Comparison of ENCODE assay signal across 8 mouse cellular contexts in the genomic region with DNA sequence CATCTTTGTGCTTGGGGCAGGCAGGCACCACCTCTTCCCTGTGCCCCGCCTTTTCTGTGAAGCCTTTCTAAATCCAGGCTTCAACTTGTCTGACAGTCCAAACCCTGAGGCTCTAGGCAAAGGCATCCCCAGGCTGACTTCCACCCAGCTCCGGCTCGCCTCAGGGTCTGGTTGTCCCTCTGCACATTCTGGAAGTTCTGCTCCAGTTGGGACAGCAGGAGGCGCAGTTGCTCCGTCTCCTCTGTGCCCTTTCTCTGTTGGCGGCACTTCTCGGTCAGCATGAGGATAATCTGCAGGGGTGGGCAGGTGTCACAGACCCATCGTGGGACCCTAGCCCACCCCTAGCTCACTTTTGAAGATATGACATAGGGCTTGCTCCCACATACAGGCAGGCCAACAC. TPM values are rescaled to one million over a fixed set of nuclear protein-coding genes. Genes with fewer than 3 reads are reported as not detected.
DNase-seq lines count a peak whose midpoint lies in the region; TF ChIP-seq lines count a peak whose summit lies in the region.
"Had no signal": no experiment of that assay in that cellular context is flagged by ENCODE, and none has a peak within 500 bp of the region (broad histone marks: within the 10 kb centered on the region; RNA-seq: fewer than 3 reads in every experiment).

No protein-coding gene starts in this region.

- no peak overlapping the region for H3K4me3 ChIP-seq in bone marrow macrophage, adult 2 months (ENCODE audit: insufficient read depth, low read length)
- H3K4me3 ChIP-seq: heart, embryonic 13.5 days had no signal

- no peak overlapping the region for H3K27ac ChIP-seq in bone marrow macrophage, adult 2 months (ENCODE audit: insufficient read depth, low read depth, low read length)
- H3K27ac ChIP-seq: heart, embryonic 13.5 days had no signal

- peaks cover 8% of the 10 kb centered on the region for H3K4me1 ChIP-seq in bone marrow macrophage, adult 2 months (ENCODE audit: control insufficient read depth, insufficient read depth, low read length)

- DNase-seq in right cerebral cortex, adult 18-20 months: peak; percentile 58
- DNase-seq in right cerebral cortex, postnatal 36 days (ENCODE audit: low spot score in 2 of 2): no peak
- peak; percentile 38 to 74 for DNase-seq in frontal cortex, adult 2 months (ENCODE audit: extremely low spot score in 1 of 2, low spot score in 1 of 2)
- DNase-seq in kidney, postnatal 14 days: peak; percentile 76
- DNase-seq in lung, postnatal 14 days: peak; percentile 84
- DNase-seq in spleen, postnatal 10 days (ENCODE audit: low spot score in 2 of 2): peak; percentile 29 to 69

- no peak for TF ChIP-seq POLR2A in bone marrow macrophage, adult 2 months (IDR thresholded peaks at IDR 0.05; ENCODE audit: borderline replicate concordance, low read depth, low read length)

- TF ChIP-seq CTCF in bone marrow macrophage, adult 2 months (IDR thresholded peaks at IDR 0.05; ENCODE audit: low read depth, low read length): peak; percentile 47; the same call in 1 of the 2 replicates

RNA-seq across cellular contexts. Expression of a gene that starts 3.5 kb away (rescaled TPM):
- 3.2 and 5.5 TPM in 2 replicates for polyA plus RNA-seq in bone marrow macrophage, adult 2 months (2012; ENCODE audit: insufficient read depth, insufficient read length, missing spikeins)
- polyA plus RNA-seq in frontal cortex, adult 2 months (2012; rRNA removed): 7.9 and 8.9 TPM in 2 replicates

RNA-seq across cellular contexts. Expression of a gene that starts 3.7 kb away (rescaled TPM):
- polyA plus RNA-seq in bone marrow macrophage, adult 2 months (2012; ENCODE audit: insufficient read depth, insufficient read length, missing spikeins): not detected in 2 replicates
- polyA plus RNA-seq in frontal cortex, adult 2 months (2012; rRNA removed): 1.7 and 1.9 TPM in 2 replicates

RNA-seq across cellular contexts. Expression of a gene that starts 5.1 kb away (rescaled TPM):
- not detected in 2 replicates for polyA plus RNA-seq in bone marrow macrophage, adult 2 months (2012; ENCODE audit: insufficient read depth, insufficient read length, missing spikeins)
- polyA plus RNA-seq in frontal cortex, adult 2 months (2012; rRNA removed): 1.8 and 4.8 TPM in 2 replicates

RNA-seq across cellular contexts. Expression of a gene that starts 22.1 kb away (rescaled TPM):
- 32.1 and 33.9 TPM in 2 replicates for polyA plus RNA-seq in bone marrow macrophage, adult 2 months (2012; ENCODE audit: insufficient read depth, insufficient read length, missing spikeins)
- 60.0 and 69.0 TPM in 2 replicates for polyA plus RNA-seq in frontal cortex, adult 2 months (2012; rRNA removed)

RNA-seq across cellular contexts. Expression of a gene that starts 38.3 kb away (rescaled TPM):
- not detected in 2 replicates for polyA plus RNA-seq in bone marrow macrophage, adult 2 months (2012; ENCODE audit: insufficient read depth, insufficient read length, missing spikeins)
- polyA plus RNA-seq in frontal cortex, adult 2 months (2012; rRNA removed): 3.2 and 3.5 TPM in 2 replicates

Comparison
In these comparisons a context has a peak if more than half of its experiments do, and no peak if none do; other contexts are left out.
1. DNase-seq: peak in right cerebral cortex, adult 18-20 months (single experiment), frontal cortex, adult 2 months (2 of 2), kidney, postnatal 14 days (single experiment), lung, postnatal 14 days (single experiment) and spleen, postnatal 10 days (2 of 2); none in right cerebral cortex, postnatal 36 days (0 of 2).